Mouse (Mus musculus): Measurements from ENCODE around the gene Mllt10.
A peak's percentile ranks its signal among the peaks of the same experiment; 100 is the strongest.

The Mllt10 gene

GRCm38 (mm10) chr2:18034371-18035250 lies 20.4 kb upstream of the Mllt10 start:
- DNase-seq (ENCODE audit: low spot score), result no peak

DNA sequence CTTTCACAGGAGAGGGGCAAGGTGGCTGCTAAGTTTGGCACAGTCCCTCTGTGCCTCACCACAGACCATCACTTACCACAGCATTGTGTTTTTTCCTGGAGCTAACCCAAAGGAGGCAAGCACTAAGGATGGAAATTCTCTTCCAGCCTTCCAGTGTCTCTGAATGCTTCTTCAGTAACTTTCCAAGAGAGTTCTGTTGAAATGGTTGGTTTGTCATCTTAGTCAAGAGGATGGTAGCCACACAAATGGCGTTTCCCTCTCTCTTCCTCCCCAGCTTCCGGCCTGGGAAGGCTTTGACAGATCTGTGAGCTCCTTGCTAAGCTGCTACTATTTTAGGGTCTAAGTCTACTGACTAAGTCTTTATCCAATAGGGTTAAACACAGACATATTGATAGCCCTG lies 17.5 kb upstream of the Mllt10 start, which contains the start of gene A930004D18Rik:
Gene A930004D18Rik (minus strand): TSS at position 247 of the 400 bp plus-strand sequence.
- DNase-seq (ENCODE audit: low spot score), result no peak

DNA sequence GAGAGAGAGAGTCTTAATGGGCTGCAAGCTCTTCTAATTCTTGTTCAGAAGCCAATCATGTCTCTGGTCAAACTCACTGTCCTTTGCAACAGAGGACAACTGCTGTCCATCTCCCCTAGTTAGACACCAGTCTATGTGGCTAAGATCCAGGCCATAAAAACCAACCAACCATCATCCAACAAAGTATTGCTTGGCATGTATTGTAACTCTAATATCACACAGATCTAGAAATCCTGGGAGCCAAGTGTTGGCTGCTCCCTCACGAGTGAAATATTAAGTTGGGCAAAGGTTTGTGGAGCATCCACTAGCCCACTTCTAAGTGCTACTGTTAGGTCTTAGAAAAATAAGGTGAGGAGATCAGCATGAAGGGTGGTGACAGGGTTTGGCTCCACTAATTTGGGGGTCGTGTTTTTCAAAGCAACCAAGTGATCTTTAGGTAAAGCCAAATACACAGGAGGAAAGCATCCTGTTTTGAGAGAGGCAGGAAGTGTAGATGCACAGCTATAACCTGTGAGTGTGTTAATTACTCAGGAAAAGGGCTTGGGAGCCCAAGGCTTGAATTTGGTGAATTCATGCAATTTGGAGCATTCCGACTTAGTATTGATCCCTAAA lies 16.8 kb upstream of the Mllt10 start:
- DNase-seq (ENCODE audit: low spot score), result no peak

DNA sequence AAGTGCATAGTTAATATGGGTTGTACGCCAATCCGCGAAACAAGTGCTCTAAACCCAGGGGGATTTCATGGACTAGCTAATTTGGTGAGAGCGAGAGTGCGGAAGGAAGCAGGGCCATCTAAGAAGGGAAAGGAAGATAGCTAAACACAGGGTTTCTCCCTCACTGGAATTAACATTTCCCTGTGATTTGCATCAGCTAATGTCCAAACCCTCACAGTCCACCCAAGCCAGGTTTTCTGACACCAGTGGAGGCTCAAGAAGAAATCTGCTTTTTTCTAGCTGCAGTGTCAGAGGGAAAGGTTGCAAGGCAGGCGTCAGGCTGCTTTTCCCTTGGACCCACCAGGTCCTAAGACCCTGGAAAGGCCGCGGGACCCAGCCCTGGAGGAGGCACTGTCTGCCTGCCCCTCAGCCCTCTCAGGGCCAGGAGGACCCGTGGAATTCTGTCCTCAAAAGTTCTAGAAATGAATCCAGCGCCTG lies 16.1 kb upstream of the Mllt10 start:
- no peak for DNase-seq (ENCODE audit: low spot score)

DNA sequence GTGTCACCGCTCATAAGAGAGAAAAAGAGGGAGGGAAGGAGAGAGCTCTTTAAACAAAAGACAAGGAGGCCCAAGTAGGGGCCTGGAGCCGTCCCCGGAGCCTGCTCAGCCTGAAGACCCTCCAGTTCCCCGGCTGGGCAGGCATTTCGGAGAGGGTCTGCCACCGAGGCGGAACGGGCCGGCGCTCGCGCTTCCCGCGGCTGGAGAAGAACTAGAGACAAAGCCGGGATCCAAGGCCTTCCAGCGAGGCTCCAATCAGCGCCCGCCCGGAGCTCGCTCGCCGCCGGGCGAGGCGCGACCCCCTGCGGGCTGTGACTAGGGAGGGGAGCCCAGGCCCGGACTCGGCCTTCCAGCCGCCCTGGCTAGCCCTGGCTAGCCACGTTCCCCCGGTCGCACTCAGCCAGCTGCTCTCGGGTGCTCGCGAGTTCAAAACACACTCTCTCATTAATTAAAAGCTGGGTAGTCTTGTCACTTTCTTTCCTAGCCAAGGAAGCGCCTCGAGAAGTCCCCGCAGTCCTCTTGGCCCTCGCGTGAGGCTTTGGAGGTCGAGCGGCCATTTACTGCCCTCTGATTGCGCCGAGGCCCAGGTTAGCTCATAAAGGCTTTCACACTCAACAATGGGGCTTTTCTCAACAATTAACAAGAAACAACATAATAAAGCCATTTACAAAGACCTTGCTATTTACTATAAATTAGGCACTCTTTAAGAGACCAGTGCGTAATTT lies 15.3 kb upstream of the Mllt10 start:
- DNase-seq (ENCODE audit: low spot score), result no peak

DNA sequence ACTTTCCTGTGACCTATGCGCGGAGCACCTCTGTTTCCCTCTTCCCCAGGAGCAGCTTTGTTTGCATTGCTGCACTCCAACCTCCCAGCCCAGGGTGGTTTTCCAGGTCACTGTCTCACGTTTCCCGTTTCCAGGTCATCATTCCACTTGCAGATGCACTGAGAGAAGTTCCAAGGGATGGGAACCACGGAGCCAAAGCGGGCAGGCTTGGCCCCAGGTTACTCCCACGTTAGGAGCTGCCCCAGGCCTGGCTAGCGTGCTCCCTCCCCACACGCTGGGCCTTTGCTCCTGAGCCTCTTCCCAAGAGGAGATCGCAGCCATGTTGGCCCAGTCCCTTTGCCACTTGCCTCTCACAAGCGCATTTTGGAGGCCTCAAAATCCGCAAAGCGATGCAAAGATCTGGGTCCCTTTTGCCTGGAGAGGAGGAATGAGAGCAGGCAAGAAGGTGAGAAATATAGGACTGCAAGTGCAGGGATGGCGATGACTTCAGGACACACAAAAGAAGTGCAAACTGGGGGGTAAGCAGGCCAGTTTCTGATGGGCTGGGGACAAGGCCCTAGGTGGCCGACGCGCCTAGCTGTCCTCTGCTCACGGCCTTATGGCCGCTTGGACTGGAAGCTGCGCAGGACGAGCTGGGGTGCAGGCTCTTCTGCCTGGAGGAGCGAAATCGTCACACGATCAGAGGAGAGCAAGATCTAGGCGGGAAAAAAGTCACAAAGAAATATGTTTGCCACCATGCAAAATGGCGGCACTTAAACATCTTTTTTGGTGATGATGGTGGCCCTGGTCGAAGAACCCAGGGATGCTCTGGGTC lies 14.5 kb upstream of the Mllt10 start:
- no peak for DNase-seq (ENCODE audit: low spot score)

- DNase-seq (ENCODE audit: low spot score), result no peak
These were observed 13.7 kb upstream of the Mllt10 start for GRCm38 (mm10) chr2:18041199-18041885.

- no peak for DNase-seq (ENCODE audit: low spot score)
These were observed 9.8 kb upstream of the Mllt10 start for GRCm38 (mm10) chr2:18045143-18045780.

GRCm38 (mm10) chr2:18045781-18046181 lies 9.3 kb upstream of the Mllt10 start:
- no peak for DNase-seq (ENCODE audit: low spot score)

DNA sequence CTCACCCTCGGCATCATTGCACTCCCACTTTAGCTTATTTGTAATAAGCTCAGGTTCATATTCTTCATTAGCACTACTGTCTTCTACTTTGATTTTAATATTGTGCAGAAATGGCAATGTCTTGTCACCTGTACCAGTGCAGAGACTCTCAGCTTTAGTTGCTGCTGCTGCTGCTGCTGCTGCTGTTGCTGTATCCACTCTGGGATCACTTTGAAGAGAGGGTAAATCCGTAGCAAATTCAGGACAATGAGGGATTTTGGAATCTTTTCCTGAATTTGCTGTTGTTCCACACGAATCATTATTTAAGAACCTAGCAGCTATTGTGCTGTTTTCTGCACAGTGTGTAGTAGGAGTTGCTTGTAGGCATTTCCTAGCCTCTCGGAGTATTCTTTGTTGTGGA lies 8.9 kb upstream of the Mllt10 start:
- DNase-seq (ENCODE audit: low spot score), result no peak

DNA sequence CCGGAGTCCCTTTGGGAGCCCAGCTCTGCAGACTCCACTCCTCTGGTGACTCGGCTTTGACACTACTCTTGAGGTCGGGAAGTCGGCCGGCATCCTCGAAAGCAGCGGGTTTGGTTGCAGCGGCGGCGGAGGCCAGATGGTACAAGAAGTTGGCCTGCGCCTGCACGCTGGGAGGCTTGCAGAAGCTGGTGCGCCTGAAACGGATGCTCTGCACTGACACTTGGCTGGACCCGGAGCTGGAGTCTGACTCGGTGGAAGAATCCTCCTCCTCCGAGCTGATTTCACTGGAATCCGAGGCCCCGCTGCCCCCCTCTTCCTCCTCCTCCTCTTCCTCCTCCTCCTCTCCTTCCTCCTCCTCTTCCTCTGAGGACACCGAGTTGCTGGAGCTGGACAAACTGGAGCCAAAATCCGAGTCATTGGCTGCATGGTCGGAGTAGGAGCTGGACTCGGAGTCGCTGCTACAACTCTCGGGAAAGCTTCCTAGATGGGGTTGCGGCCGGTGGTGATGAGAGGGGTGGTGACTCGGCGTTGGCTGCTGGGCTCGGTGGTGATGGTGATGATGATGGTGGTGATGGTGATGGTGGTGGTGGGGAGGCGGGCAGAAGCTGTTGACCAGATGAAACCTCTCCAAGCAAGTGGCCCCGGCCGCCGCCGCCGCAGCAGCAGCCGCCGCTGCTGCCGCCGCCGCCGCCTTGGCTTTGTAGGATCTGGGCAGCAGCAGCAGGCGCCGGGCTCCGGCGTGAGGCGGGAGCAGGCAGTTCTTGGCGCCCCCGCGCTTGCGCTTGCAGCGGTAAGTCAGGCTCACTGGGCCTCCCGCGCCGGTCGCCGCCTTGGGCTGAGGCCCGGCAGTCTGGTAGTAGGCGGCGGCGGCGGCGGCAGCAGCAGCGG lies 8.0 kb upstream of the Mllt10 start:
- peak; percentile 69 for DNase-seq (ENCODE audit: low spot score)

GRCm38 (mm10) chr2:18047646-18048452 lies 7.2 kb upstream of the Mllt10 start:
- DNase-seq (ENCODE audit: low spot score), result peak; percentile 72

DNA sequence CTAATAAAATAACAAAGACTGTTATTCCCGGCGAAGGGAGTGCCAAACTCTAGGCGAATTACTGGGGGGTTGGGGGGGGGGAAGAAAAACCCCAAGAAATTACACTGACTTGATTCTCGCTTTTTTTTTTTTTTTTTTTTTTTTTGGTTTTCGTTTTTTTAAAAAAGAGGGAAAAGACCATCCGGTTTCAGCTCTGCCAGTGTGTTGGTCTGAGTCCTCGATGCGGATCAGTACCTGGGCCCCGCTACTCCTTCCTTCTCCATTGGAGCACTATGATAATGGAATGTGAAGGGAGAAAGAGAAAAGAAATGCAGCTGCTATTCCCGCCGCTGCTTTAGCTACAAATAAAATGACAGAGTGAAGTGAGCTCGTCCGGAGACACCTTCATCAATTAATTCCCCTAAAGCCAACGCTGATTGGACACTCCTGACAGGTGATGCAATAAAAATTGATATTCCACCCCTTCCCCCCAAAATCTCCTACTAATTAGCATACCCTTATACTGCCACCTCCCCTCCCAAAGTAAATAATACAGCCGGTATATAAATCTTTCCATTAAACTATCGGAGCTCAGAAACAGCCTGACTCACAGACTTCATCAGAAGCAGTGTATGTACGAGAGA lies 6.5 kb upstream of the Mllt10 start, which contains the start of gene Skida1:
Gene Skida1 (minus strand): TSS at position 599 of the 623 bp plus-strand sequence.
- peak; percentile 59 for DNase-seq (ENCODE audit: low spot score)

DNA sequence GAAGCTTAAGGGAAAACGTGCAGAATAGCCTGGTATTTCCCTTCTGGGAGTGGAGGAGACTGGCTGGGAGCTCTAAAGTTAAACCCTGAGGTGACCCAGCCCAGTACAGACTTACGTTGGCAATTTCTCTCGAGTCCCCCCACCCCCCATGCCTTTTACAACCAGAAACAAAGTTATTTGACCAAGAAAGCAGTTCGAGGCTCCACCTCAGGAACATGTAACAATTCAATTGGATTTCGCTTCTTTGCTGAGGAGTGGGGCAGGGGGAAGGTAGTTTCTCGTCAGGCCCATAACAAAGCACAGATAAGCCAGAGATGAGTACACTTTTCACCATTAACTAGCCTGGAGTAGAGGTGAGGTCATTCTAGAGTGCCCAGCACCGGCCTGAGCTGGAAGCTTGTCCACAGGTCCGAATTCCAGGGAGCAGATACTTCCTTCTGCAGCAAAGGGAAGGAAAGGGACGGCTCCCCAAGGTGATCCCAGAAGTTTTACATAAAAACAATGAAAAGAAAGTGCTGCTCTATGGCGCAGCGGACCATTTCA lies 5.7 kb upstream of the Mllt10 start:
- no peak for DNase-seq (ENCODE audit: low spot score)

DNA sequence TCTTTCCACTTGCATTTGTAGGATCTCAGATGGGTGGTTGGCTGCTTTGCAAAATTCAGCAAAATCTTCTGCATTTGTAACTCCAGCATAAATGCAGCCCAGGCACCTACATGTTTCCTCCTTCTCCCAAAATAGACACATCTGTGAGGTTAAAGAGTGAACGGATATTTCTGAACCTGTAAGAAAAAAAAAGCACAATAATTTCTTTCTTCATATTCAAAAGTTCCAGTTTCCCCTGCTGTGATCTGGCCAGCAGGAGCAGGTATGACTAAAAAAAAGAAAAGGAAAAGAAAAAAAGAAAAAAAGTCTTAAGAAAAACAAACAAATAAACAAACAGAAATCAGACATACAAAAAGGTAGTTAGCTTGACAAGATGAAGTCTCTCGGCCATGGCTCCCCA lies 5.0 kb upstream of the Mllt10 start:
- DNase-seq (ENCODE audit: low spot score), result no peak

DNA sequence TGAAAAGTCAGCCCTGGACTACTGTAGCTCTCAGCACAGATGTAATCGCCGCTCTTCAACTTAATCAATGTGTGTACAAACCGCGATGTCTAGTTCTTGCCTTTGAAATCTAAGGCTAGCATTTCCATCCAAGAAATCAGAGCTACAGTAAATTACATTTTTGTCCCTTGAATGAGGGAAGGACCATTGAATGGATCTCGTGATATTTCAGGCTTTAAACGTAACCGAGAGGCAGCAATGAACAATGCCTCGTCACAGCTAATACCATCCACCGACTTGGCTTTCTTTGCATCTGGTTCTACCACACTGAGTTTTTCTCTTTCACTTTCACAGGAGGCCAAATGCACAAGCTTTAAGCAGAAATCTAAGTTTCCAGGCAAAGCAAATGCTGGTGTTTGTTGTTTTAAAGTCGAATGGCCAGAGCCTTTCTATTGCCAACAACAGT lies 4.5 kb upstream of the Mllt10 start:
- no peak for DNase-seq (ENCODE audit: low spot score)

- no peak for DNase-seq (ENCODE audit: low spot score)
These were observed 3.8 kb upstream of the Mllt10 start for GRCm38 (mm10) chr2:18051026-18051830.
